Mouse (Mus musculus) kidney, postnatal 14 days (tissue): Measurements from ENCODE around the gene Mterf4.
A peak's percentile ranks its signal among the peaks of the same experiment; 100 is the strongest.

ENCODE experiments used
- DNase-seq: peaks from one replicate; pipeline ENCODE4 v3.0.0; 2022; ENCODE audit warnings: mixed read lengths

Mterf4 gene

DNA sequence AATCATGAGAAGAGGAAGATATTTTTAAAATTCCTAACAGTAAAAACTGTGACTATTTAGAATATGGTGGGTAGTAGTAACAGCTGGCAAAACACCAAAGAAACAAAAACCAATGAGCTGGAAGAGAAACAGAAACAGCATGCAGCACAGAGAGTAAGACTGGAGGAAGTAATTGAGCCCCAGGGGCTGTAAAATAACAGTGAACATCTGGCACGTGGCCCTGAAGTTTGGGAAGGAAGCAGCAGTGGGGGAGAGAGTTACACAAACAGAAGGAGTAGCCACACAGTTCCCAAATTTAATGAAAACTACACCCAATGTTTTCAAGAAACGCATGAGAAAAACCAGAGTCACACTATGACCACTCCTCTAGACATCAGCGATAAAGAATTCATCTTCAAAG, 38.5 kb downstream of the Mterf4 start:
- DNase-seq, result peak; percentile 32

DNA sequence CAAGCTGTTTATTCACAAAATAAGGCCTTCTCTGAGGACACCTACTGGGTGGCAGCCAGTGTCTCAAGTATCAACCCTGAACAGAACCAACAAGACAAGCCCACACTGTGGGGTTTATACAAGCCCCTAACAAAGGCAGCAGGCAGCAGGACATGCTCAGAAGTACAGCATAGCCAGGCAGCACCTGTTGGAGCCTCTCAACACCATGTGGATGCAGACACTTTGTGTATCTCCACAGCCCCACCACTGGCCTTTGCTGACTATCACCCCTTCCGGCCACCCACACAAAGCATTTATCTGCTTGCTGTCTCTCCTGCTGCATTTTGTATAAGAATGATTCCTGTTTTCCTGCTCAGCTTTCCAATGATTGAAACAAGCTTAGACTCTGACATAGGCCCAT, 48.2 kb downstream of the Mterf4 start:
- no peak for DNase-seq

DNA sequence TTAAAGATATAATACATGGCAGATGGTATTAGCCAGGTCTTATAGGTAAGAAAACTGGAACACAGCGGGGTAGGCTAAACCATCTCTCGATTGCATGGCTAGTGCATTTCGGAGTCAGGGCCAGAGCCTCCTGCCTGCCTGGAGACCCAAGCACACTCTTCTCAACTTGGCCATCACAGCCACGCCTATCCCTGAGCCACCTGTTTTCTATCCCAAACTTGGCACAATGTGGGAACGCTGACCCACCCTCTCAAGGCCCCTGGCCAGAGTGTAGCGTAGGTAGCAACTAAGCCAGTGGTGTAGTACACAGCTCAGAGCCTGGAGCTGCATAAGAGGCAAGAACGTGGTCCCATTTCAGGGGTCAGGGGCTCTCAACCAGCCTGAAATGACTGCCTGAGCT, 50.0 kb downstream of the Mterf4 start:
- no peak for DNase-seq

DNA sequence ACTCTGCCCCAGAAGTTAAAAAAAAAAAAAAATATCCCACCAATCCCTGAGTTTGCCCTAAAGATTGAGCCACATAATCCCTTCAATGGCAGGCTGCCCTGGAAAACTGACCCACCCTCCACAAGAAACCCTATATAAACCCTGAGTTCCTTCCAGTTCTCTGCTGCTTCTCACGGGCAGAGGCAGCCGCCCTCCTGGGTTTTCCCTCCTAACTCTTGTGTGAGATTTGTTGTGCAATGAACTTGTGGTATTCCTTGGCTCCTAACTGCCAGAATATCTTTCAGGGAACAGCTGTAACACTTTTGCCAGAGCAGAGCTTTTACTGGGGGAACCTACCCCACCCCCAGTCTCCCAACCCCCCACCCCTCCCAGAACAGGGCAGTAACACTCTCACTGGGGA, 53.1 kb downstream of the Mterf4 start:
- no peak for DNase-seq
